Mouse (Mus musculus) midbrain, embryonic 12.5 days (tissue): ENCODE data around the gene C2cd5. TPM values are rescaled to one million over a fixed set of nuclear protein-coding genes. Genes with fewer than 3 reads are reported as not detected.
"Not testable (repeated sequence)": the region's sequence is repeated elsewhere in the genome, so short reads cannot be mapped to it uniquely, and the experiment has no call there.

Experiments
- ATAC-seq: fragments of 200-750 bp; cut with Nextera tagmentation; 2 replicates; pipeline ENCODE4 v1.8.0; 2017; ENCODE audit warnings: low read depth, moderate TSS enrichment, moderate library complexity; ENCODE audit not compliant: low FRiP score
- H3K27ac ChIP-seq: fragments of 300-500 bp; sonication (generic); replicated peaks from 2 replicates; pipeline ENCODE4 v1.5.1; 2016; ENCODE audit warnings: mild to moderate bottlenecking
- H3K27me3 ChIP-seq: fragments of 300-500 bp; sonication (generic); 2 replicates; pipeline ENCODE4 v1.6.1; 2016; ENCODE audit warnings: mild to moderate bottlenecking
- H3K36me3 ChIP-seq: fragments of 300-500 bp; sonication (generic); 2 replicates; pipeline ENCODE4 v1.6.1; 2016
- H3K4me1 ChIP-seq: fragments of 300-500 bp; sonication (generic); 2 replicates; pipeline ENCODE4 v1.6.1; 2016
- H3K4me2 ChIP-seq: fragments of 300-500 bp; sonication (generic); replicated peaks from 2 replicates; pipeline ENCODE4 v1.6.1; 2016; ENCODE audit warnings: mild to moderate bottlenecking, moderate library complexity
- H3K4me3 ChIP-seq: fragments of 300-500 bp; sonication (generic); 2 replicates; pipeline ENCODE4 v1.5.1; 2016; ENCODE audit warnings: mild to moderate bottlenecking
- H3K9ac ChIP-seq: fragments of 300-500 bp; sonication (generic); replicated peaks from 2 replicates; pipeline ENCODE4 v1.6.1; 2016; ENCODE audit warnings: mild to moderate bottlenecking, moderate library complexity
- H3K9me3 ChIP-seq: fragments of 300-500 bp; sonication (generic); 2 replicates; pipeline ENCODE4 v1.6.1; 2016; ENCODE audit warnings: mild to moderate bottlenecking
- WGBS: fragments of 180-500 bp; shearing (Covaris S2); methylation state at CpG from one replicate; pipeline ENCODE4 v1.1.7; 2016; 5-methylcytosine and 5-hydroxymethylcytosine counted together
- polyA plus RNA-seq: library from polyadenylated mRNA; unstranded; fragments of >200 nt; fragmentation: Nextera tagmentation; extraction: Ambion mirVana; gene quantifications from 2 replicates; pipeline ENCODE4 v1.2.1, GENCODE M21; 2016

The C2cd5 gene
- polyA plus RNA-seq, 1 experiment from 2014 or later = 46.7 TPM

DNA sequence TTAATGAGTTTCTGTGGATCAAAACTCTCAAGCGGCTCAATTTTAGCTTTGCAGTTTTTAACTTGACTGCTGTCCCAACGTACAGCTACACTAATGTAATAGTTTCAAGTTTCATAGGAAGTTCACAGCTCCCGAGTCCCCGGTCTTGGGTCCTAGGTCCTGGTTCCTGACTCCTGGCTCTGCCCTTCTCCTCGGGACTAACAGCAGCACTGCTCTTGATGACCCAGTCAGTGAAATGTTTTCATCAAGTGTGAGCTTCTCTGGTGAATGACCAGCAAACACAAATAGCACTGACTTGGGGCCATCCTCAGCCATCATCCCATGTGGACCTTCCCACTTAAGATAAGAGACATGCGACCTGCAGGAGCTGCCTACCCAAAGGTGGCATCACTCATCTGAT lies 111.7 kb downstream of the C2cd5 start:
- H3K4me1 ChIP-seq = peaks cover 4% of the 10 kb centered on the region; the same call in 1 of the 2 replicates
- no peaks in the 10 kb centered on the region for H3K9me3 ChIP-seq
- H3K4me3 ChIP-seq = no peak overlapping the region
- no peaks in the 10 kb centered on the region for H3K27me3 ChIP-seq
- WGBS = 70% methylated on average over 6 of the region's 6 CpGs
- no peak overlapping the region for H3K27ac ChIP-seq
- ATAC-seq = no peak
- H3K9ac ChIP-seq = no peak overlapping the region
- no peak overlapping the region for H3K4me2 ChIP-seq
- no peaks in the 10 kb centered on the region for H3K36me3 ChIP-seq

DNA sequence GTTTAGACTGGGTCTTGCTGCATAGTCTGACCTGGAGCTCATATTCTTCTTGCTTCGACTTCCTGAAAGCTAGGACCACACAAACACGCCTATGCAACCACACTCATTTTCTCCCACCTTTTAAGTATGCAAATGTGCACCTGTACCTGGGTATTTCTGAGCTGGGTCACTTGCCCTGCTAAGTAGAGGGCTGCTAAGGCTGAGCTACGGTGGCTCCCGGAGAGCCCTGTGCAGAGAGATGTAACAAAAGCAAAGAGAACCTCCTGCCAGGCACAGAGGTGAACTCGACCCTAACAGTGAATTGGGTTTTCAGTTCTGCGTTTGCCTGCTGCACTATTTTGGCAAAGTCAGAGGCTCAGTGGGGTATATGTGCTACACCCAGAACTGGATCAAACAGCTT lies 112.3 kb downstream of the C2cd5 start:
- ATAC-seq = no peak
- Histone ChIP-seq H3K4me3 (no peak overlapping the region), H3K27me3 (no peaks in the 10 kb centered on the region), H3K9me3 (no peaks in the 10 kb centered on the region), H3K4me2 (no peak overlapping the region), H3K9ac (no peak overlapping the region), H3K36me3 (no peaks in the 10 kb centered on the region), H3K27ac (no peak overlapping the region), H3K4me1 (peaks cover under 1% of the 10 kb centered on the region; the same call in 1 of the 2 replicates)
- WGBS = 69% methylated on average over 6 of the region's 6 CpGs

DNA sequence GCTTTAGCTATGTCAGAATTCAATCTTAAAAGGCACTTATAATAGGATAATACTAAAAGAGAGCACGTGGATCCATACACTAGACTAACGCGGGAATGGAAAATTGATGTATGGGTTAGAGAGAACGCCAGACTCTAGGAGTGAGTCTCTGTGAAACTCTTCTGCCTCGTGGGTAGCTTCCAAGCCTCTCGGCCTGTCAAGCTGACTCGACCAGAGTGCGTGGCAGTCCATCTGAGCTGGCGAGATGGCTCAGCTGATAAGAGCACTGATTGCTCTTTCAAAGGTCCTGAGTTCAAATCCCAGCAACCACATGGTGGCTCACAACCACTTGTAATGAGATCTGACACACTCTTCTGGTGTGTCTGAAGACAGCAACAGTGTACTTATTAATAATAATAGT lies 113.2 kb downstream of the C2cd5 start:
- not testable (repeated sequence) for H3K27ac ChIP-seq, H3K9ac ChIP-seq, ATAC-seq, H3K4me3 ChIP-seq, H3K9me3 ChIP-seq, H3K4me1 ChIP-seq, H3K4me2 ChIP-seq, H3K36me3 ChIP-seq, H3K27me3 ChIP-seq
- 89% methylated on average over 9 of the region's 9 CpGs for WGBS

DNA sequence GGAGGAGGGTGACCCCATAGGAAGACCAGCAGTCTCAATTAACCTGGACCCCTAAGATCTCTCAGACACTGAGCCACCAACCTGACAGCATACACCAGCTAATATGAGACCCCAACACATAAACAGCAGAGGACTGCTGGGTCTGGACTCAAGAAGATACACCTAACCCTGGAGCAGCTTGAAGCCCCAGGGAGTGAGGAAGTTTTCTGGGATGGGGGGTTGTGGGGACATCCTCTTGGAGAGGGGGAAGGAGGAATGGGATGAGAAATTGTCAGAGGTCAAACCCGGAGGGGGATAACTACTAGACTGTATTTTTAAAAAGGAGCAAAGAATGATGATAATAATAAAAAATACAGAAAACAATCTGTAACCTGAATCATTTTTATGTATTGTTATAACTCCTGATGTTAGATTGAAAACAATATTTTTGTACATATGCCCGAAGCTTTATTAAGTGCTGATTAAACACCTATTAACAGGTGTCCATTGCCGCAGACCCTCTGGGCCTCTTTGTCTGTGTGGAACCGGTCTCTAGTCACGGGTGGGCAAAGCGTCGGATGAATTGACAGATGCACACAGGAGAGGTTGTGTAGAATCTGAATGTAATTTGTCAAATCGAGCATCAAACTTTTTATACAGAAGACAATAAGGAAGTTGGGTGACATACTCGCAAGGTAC lies 114.2 kb downstream of the C2cd5 start:
- not testable (repeated sequence) for H3K27me3 ChIP-seq, H3K4me1 ChIP-seq, H3K4me3 ChIP-seq, H3K9ac ChIP-seq, H3K4me2 ChIP-seq, H3K9me3 ChIP-seq, H3K27ac ChIP-seq, H3K36me3 ChIP-seq, ATAC-seq
- WGBS = 93% methylated on average over 9 of the region's 9 CpGs

DNA sequence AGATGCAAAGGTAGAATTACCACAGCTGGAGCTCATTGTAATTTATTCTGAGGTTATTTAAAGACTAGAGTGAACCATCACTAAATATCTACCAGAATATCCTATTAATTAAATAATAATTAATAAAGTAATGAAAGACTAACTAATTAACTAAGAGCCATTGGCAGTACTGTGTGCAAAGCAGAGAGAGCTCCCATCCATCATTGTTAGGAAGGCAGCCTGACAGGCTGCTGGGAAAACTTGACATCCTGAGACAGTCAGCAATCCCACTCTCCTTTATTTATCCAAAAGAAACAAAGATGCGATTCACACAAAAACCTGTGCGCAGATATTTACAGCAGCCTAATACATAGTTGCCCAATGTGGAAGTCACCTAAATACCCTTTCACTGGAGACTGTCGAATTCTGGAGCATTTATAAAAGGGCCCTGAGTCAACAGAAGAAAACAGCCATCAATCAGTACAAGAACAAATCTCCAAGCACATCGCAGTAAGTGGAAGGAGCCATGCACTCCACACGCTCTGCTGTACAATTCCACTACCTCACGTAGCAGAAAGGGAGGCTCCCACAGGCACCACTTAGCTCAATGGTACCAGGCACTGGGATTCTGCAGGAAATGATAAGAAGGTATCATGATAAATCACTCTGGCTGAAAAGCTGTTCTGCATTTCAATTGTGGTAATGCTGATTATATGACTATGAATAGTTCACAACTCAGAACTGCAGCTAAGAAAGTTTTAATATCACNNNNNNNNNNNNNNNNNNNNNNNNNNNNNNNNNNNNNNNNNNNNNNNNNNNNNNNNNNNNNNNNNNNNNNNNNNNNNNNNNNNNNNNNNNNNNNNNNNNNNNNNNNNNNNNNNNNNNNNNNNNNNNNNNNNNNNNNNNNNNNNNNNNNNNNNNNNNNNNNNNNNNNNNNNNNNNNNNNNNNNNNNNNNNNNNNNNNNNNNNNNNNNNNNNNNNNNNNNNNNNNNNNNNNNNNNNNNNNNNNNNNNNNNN lies 120.0 kb downstream of the C2cd5 start:
- no peaks in the 10 kb centered on the region for H3K27me3 ChIP-seq
- WGBS = 46% methylated on average over 6 of the region's 6 CpGs
- no peaks in the 10 kb centered on the region for H3K9me3 ChIP-seq

DNA sequence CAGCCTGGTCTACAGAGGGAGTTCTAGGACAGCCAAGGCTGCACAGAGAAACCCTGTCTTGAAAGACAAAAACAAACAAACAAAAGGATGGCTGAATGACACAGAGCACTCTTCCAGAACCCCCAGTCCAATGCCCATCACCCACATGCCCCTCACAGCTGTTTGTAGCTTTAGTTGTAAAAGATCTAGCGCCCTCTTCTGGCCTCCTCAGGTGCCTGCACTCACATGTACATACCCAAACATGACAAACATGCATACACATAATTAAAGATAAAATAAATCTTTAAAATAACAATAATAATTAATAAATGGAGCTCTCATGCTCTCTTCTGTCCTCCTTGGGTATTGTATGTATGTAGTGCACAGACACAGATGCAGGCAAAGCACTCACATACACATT lies 122.7 kb downstream of the C2cd5 start:
- no peak overlapping the region for H3K4me3 ChIP-seq
- no peak for ATAC-seq
- H3K27me3 ChIP-seq = no peaks in the 10 kb centered on the region
- H3K9me3 ChIP-seq = no peaks in the 10 kb centered on the region
- WGBS = 48% methylated on average over 1 of the region's 1 CpGs
- peaks cover 5% of the 10 kb centered on the region; the same call in 1 of the 2 replicates for H3K4me1 ChIP-seq
- H3K4me2 ChIP-seq = no peak overlapping the region
- H3K9ac ChIP-seq = no peak overlapping the region
- H3K27ac ChIP-seq = no peak overlapping the region
- no peaks in the 10 kb centered on the region for H3K36me3 ChIP-seq

More for the DNA sequence above, 120.0 kb downstream of the C2cd5 start:
- Histone ChIP-seq H3K36me3 (no peaks in the 10 kb centered on the region), H3K4me3 (no peak overlapping the region), H3K4me2 (no peak overlapping the region), H3K27ac (peak overlapping the region; percentile 58), H3K4me1 (peaks cover 5% of the 10 kb centered on the region; the same call in 1 of the 2 replicates), H3K9ac (no peak overlapping the region)
- ATAC-seq = peak; percentile 68

DNA sequence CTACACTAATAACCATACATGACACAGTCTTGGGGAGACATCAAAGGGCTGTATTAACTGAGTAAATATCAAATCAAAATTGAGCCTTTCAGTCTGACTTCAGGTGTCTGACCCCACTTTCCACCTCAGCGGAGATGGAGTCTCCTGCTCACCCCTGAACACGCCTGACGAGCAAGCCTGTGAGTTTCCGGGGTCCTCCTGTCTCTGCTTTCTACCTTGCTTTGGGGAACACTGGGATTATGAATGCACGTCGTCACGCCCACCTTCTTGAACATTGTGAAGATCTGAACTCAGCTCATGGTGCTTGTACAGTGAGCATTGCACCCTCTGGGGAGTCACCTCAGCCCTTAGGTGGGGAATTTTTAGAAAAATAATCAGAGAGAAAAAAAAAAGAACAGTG lies 126.7 kb downstream of the C2cd5 start:
- no peak overlapping the region for H3K4me2 ChIP-seq
- H3K36me3 ChIP-seq = no peaks in the 10 kb centered on the region
- H3K9ac ChIP-seq = no peak overlapping the region
- ATAC-seq = no peak
- H3K27ac ChIP-seq = no peak overlapping the region
- no peak overlapping the region for H3K4me3 ChIP-seq
- H3K27me3 ChIP-seq = no peaks in the 10 kb centered on the region
- no peaks in the 10 kb centered on the region for H3K4me1 ChIP-seq
- WGBS = 90% methylated on average over 7 of the region's 7 CpGs
- H3K9me3 ChIP-seq = no peaks in the 10 kb centered on the region

DNA sequence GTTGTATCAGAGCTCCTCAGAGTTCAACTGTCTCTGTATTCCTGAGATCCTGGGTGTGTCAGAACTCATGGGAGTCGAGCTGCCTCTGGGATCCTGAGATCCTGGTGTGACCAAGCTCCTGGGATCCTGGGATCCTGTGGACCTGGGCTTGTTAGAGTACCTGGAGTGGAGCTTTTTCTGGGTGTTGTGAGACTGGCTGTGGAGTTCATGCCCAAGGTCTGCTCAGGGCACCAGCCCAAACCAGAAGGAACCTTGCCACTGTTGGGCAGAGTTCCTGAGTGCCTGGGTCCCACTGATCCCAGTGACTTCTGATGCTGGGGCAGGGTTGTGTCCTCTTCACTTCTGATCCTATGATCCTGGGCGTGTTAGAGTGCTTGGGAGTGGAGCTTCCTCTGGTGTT lies 127.7 kb downstream of the C2cd5 start:
- Histone ChIP-seq H3K36me3 (no peaks in the 10 kb centered on the region), H3K9ac (no peak overlapping the region), H3K27me3 (no peaks in the 10 kb centered on the region), H3K4me3 (no peak overlapping the region), H3K9me3 (no peaks in the 10 kb centered on the region), H3K4me1 (no peaks in the 10 kb centered on the region), H3K4me2 (no peak overlapping the region), H3K27ac (no peak overlapping the region)
- 65% methylated on average over 2 of the region's 2 CpGs for WGBS
- no peak for ATAC-seq

DNA sequence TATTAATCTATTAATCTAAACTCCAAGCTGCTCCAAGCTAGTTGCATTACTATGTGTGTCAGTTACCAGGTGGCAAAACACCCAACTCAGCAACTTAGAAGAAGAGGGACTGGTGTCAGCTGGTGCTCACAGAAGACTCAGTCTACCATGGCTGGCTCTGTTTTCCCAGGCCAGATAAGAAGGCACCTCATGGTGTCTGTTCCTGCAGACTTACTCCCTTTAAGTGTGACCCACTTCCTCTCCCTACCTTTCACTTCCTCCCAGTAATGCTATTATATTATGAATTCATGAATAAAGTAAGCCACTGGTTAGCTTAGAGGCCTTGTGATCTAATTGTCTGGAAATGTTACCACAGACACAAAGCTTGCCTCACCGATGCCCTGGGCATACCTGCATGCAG lies 132.5 kb downstream of the C2cd5 start:
- Histone ChIP-seq H3K9ac (no peak overlapping the region), H3K27me3 (no peaks in the 10 kb centered on the region), H3K36me3 (no peaks in the 10 kb centered on the region), H3K9me3 (no peaks in the 10 kb centered on the region), H3K4me3 (no peak overlapping the region), H3K27ac (no peak overlapping the region), H3K4me1 (peaks cover 12% of the 10 kb centered on the region), H3K4me2 (no peak overlapping the region)
- ATAC-seq = no peak
- 96% methylated on average over 1 of the region's 1 CpGs for WGBS

DNA sequence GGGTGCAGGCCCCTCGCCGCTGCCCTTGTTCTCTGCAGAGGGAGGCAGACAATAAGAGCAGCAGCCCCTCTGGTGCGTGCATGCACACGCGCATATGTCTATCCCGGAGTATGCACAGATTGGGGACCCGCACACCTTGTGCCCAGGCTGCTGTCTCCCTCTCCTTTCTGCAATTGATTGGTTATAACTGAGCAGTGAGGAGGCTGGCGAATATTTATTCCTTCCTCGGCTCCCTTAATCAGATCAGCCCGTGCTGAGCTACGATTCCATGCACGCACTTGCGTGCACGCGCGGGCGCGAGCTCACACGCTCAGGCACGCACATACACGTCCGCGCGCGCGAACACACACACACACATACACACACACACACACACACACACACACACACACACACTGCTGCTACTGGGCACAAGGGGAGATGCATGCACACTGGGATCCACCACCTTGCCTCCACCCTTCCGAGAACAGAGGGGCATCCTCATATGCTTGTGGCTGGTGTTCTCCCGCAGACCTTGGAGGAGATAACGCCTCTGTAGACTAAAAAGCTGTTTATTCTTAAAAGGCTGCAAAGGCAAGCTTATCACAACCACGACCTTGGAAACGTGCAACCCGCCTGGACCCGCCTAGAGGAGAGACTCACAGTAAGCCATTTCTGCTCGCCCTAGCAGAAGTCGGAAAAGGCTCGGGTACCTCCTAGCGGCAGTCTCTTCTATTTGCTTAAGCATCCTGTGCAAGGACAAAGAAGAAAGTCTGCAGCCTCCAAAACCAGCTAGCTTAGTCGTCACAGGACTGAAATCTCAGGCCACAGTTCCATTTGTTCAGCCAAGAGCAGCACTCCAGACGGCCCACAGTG lies 135.2 kb downstream of the C2cd5 start:
- Histone ChIP-seq H3K4me3 (peak overlapping the region; percentile 77), H3K27me3 (no peaks in the 10 kb centered on the region), H3K36me3 (no peaks in the 10 kb centered on the region), H3K4me1 (peaks cover 14% of the 10 kb centered on the region), H3K9ac (peak overlapping the region; percentile 89), H3K9me3 (no peaks in the 10 kb centered on the region), H3K27ac (peak overlapping the region; percentile 95), H3K4me2 (peak overlapping the region; percentile 81)
- peak; percentile 85 for ATAC-seq
- WGBS = under 1% methylated on average over 39 of the region's 39 CpGs

DNA sequence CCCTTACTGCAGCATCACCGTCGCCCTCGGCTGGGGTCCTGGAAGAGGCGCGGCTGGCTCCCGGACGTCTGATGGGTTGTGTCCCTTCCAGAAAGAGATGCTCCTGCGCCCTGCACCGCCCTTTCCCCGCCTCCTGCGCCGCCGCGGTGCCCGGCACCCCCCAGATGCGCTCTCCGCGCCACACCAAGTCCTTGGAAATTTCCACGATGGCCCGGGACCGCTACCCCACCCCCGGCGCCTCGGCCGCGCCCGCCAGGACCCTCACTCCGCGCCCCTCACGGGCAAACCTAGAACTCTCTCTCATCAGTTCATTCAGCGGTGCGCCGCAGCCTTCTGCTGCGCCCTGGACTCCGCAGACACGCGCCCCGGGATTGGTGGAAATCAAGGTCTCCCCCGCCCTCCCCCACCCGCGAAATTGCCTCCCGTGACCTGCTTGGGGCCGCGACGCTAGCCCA lies 135.8 kb downstream of the C2cd5 start, which contains the start of gene St8sia1:
Gene St8sia1, minus strand, starts transcription at position 377 of the 455 bp plus-strand sequence.
- WGBS = 1% methylated on average over 43 of the region's 45 CpGs
- no peaks in the 10 kb centered on the region for H3K27me3 ChIP-seq
- H3K4me2 ChIP-seq = peak within 1 kb of the TSS; percentile 81
- H3K9me3 ChIP-seq = no peaks in the 10 kb centered on the region
- H3K9ac ChIP-seq = peak within 1 kb of the TSS; percentile 89
- H3K4me1 ChIP-seq = peaks cover 14% of the 10 kb centered on the region
- peak; percentile 76 for ATAC-seq
- H3K27ac ChIP-seq = peak within 1 kb of the TSS; percentile 95
- H3K4me3 ChIP-seq = peak within 1 kb of the TSS; percentile 77
- H3K36me3 ChIP-seq = no peaks in the 10 kb centered on the region
